Mouse (Mus musculus) kidney, postnatal 25 days (tissue): ENCODE data around the gene Diras1.
"Not testable (repeated sequence)": the region's sequence is repeated elsewhere in the genome, so short reads cannot be mapped to it uniquely, and the experiment has no call there.

Experiments used
- DNase-seq, 2 experiments: peaks; one replicate each; pipeline ENCODE4 v3.0.0; 2021; ENCODE audit warnings: mixed read lengths in 2 of 2

Gene Diras1

DNA sequence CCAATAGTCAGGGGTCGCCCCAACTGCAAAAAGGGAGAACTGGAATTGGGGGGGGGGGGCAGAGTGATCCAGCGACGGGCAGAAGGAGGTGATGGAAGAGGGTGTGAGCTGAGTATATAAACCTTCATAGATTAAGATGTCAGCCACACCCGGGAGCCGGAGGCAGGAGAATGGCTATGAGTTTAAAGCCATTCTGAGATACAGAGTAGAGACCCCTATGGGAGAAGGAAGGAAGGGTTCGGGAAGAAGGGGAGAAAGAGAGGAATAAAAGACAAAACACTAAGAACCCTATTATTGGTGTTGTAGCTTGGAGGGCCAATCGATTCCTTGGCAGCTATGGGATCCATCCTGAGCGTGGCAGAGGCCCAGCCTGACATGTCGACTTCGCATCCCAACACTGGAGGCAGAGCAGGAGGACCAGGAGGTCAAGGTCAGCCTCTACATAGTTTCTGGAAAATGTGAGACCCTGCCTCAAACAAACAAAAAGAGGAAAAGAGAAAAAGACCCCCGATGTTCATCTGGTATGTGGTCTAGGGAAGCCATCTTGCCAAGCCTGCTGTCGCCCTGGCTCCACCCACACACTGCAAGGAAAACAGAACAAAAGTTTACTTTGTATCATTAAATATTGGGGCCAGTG is at the start of gene Diras1:
Gene Diras1, minus strand, starts transcription at position 24 of the 637 bp plus-strand sequence.
- DNase-seq: no peak

DNA sequence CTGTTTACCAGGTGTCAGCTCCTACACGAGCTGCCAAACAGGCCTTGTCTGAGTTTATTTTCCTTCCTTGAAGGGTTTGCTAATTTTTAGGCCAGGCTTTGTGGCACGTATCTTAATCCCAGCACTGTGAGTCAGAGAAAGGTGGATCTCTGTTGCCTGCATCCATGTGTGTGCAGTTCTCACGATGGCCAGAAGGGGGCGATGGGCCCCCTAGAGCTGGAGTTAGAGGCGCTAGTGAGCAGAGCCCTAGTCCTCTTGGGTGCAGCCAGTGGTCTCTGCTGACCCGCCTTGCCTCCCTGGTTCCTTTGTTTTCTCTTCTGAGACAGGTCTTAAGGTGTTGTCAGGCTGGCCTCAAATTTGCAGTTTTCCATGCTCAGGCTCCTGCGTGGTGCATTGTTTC is 48.0 kb upstream of the Diras1 start:
- DNase-seq: no peak

GRCm38 (mm10) chr10:81072290-81072689 is 46.8 kb upstream of the Diras1 start:
- no peak for DNase-seq

GRCm38 (mm10) chr10:81069836-81070235 is 44.4 kb upstream of the Diras1 start, which contains the start of gene Thop1:
Thop1 (plus strand) TSS chr10:81070035.
- peak; percentile 99 for DNase-seq

GRCm38 (mm10) chr10:81068706-81069105 is 43.2 kb upstream of the Diras1 start:
- DNase-seq: no peak

GRCm38 (mm10) chr10:81064519-81064918 is 39.1 kb upstream of the Diras1 start:
- not testable (repeated sequence) for DNase-seq

GRCm38 (mm10) chr10:81062710-81063109 is 37.2 kb upstream of the Diras1 start:
- DNase-seq: no peak

- DNase-seq: peak; percentile 99 to 100
Measured at GRCm38 (mm10) chr10:81059603-81060543, 34.4 kb upstream of the Diras1 start, which contains the start of gene Sgta. Sgta (minus strand) TSS chr10:81060181.

GRCm38 (mm10) chr10:81058896-81059295 is 33.4 kb upstream of the Diras1 start:
- no peak for DNase-seq

- no peak for DNase-seq
Measured at GRCm38 (mm10) chr10:81057406-81058130, 32.1 kb upstream of the Diras1 start.

- DNase-seq: not testable (repeated sequence)
Measured at GRCm38 (mm10) chr10:81055802-81056340, 30.4 kb upstream of the Diras1 start.

DNA sequence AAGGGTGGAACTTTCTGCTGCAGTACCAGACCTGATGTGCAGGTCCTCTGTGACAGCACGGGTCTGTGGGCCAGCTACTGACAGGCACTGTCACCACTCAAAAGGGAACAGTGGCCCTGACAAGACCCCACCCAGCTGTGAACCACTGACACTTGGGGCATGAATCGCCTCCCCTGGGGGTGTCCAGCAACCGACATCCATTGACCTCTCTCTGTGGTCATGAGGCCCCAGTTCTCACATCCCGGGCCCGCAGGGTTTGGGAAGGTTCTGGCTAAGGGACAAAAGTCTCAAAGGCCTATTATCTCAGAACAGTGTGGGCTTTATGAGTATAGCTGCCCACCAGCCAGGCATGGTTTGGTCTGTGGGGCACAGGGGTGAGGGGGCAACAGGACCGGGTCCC is 29.7 kb upstream of the Diras1 start:
- no peak for DNase-seq

- no peak for DNase-seq
Measured at GRCm38 (mm10) chr10:81052577-81052976, 27.1 kb upstream of the Diras1 start.

GRCm38 (mm10) chr10:81051133-81051532 is 25.7 kb upstream of the Diras1 start:
- no peak for DNase-seq

- peak; percentile 24 to 39 for DNase-seq
Measured at GRCm38 (mm10) chr10:81050645-81051044, 25.2 kb upstream of the Diras1 start.

DNA sequence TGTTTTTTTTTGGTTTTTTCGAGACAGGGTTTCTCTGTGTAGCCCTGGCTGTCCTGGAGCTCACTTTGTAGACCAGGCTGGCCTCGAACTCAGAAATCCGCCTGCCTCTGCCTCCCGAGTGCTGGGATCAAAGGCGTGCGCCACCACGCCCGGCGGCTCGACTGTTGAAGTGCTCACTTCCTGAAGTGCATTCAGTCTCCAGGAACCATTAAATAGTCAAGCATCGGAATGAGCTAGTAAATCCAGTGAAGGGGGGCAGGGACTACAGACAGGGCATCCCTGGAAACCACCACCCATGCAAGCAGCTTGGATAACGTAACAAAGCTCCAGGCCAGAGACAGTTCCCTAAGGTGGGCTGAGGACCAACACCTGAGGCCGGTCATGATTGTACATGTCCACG is 19.8 kb upstream of the Diras1 start:
- not testable (repeated sequence) for DNase-seq

DNA sequence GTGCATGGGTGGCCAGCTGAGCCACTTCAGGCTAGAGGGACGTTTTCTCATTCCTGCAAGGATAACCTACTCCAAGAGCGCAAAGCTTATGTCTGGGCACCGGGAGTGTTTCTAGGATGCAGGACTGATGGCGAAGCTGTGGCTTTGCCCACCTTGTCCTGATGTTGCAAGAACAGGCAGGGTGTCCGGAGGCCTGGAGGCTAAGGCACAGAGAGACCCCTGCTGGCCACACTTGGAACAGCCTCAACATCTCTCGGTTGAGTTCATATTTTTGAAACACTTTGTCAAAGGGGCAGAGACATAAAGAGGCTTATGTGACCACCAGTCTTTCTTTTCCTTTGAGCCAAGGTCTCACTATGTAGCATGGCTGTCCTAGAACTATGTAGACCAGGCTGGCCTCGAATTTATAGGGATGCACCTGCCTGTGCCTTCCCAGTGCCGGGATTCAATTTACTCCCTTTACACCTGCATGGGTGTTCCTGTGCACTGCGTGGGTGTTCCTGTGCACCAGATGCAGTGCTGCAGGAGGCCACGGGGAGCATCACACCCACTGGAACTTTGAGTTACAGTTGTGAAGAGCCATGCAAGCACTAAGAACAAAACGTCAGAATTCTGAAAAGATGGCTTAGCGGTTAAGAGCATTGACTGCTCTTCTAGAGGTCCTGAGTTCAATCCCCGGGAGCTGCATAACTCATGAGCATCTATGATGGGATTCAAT is 16.2 kb upstream of the Diras1 start:
- peak; percentile 72 to 81 for DNase-seq

GRCm38 (mm10) chr10:81036988-81037580 is 11.6 kb upstream of the Diras1 start, which contains the start of gene Slc39a3:
Slc39a3 (minus strand) TSS chr10:81037426.
- DNase-seq: peak; percentile 99 to 100

DNA sequence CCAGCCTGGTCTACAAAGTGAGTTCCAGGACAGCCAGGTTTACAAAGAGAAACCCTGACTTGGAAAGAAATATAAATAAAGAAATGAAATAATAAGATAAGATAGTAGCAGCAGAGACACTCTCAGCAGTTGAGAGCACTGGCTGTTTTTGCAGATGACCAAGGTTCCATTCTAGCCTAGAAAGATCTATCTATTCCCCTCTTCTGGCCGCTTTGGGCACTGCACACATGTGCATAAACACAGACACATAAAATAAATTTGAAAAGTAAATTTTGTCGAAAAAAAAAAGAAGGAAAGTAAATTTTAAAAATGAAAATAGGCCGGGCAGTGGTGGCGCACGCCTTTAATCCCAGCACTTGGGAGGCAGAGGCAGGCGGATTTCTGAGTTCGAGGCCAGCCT is 10.8 kb upstream of the Diras1 start:
- DNase-seq: peak; percentile 26 to 47

GRCm38 (mm10) chr10:81033586-81033985 is 8.1 kb upstream of the Diras1 start:
- no peak for DNase-seq

DNA sequence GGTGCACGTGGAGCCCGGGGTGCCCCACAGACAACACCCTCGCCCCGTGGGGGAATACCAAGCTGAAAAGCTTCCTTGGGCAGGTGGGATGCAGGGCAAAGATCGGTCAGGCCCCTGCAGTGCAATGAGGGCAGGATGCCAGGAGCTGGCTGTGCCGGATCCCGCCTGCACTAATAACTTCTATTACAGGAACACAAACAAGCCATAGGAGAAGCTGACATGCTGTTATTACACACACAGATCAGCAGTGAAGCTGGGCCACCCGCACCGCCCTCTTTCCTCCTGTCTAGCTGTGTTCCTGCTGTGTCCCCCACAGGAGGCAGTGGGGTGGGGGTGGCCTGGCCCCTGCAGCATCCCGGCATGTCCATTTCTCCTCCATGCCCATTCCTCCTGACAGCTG is 3.6 kb upstream of the Diras1 start:
- peak in 1 of 2 experiments; percentile 27 for DNase-seq

- DNase-seq: no peak
Measured at GRCm38 (mm10) chr10:81028219-81028618, 2.8 kb upstream of the Diras1 start.
